Mouse (Mus musculus) natural killer cell, adult 2 months (primary cell): ENCODE data around the gene Axdnd1.
"Not testable (repeated sequence)": the region's sequence is repeated elsewhere in the genome, so short reads cannot be mapped to it uniquely, and the experiment has no call there.

ENCODE experiments used
- DNase-seq, 2 experiments: peaks; one replicate each; pipeline ENCODE4 v3.0.0; 2022; ENCODE audit warnings: low spot score in 2 of 2

Gene Axdnd1

DNA sequence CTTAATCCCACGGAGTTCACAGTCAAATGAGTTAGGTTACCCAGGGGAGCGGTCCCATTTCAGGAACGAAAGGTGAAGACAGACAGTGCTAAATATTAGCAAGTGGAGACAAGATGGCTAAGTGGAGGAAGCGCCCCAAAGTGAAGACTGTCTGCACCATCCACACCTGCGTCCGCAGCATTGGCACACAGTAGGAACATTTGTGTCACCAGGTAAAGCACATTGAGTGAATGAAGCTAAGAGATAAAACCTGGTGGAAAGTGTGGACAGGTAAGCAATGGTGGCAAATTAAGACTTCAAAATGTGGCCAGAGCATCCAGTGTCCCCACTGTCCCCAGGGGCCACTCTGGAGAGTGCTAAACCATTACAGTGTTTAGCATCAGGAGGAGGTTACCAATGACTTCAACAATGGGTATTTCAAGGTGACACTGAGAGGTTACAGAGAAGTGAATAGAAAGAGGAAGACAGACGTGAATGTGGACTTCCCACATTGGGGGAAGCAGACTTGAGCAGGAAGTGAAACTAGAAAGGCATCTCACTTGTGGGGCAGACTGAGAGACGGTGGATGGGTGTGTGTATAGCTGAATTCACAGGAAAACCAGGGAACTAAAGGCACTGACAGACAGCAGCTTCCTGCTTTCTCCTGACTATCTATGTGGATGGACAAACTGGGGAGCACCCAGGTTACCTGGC is 16.2 kb upstream of the Axdnd1 start:
- DNase-seq = peak in 1 of 2 experiments; percentile 51

DNA sequence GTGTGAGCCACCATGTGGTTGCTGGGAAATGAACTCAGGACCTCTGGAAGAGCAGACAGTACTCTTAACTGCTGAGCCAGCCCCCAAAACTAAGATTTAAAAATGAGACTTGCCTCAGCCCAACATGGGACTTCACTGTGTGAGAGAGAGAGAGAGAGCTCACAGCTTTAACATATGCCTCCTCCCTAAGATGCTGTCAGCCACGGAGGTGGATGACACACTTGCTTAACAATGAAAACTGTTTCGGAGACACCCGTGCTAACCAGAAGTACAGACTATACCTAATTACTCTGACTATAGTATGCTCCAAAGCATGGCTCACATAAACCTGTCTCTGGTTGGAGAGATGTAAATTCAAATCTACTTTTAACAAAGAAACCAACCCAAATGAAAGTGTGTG is 12.5 kb upstream of the Axdnd1 start:
- DNase-seq = no peak

DNA sequence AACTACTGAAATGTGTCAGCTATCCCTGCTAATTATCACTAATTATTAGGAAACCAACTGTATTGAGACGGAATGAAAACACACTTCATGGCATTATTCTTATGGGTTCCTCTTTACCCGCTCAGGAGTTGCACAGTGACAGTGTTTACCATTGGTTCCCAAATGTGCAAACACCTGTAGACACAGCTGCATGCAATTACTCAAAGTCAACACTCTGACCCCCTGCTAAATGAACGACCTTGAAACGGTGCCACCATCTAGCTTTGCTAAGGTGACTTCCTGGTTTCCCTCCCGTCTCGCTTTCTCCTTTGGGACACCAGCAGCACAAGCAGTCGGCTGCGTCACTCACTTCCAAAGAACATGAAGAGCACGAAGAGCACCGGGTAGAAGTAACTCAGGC is 11.5 kb upstream of the Axdnd1 start:
- no peak for DNase-seq

DNA sequence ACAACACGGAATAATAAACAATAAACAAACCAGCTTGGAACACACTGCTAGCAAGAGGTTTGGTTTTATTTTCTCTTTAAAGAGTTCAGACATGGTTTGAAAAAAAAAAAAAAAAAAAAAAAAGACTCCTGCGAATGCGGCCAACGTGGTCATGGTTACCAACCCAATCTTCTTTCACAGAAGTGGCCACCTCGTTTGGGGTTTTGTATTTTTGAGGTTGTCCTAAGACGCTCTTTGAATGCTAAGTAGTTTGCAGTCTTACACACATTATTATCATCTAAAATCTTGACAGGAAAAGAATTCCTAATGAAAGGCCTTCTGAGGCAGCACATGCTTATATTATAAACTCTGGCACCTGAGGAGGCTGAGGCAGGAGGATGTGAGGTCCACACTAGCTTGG is 7.5 kb upstream of the Axdnd1 start:
- no peak for DNase-seq

GRCm38 (mm10) chr1:156425746-156426145 is 4.8 kb upstream of the Axdnd1 start:
- DNase-seq = no peak

GRCm38 (mm10) chr1:156424054-156424453 is 3.1 kb upstream of the Axdnd1 start:
- DNase-seq = no peak

DNA sequence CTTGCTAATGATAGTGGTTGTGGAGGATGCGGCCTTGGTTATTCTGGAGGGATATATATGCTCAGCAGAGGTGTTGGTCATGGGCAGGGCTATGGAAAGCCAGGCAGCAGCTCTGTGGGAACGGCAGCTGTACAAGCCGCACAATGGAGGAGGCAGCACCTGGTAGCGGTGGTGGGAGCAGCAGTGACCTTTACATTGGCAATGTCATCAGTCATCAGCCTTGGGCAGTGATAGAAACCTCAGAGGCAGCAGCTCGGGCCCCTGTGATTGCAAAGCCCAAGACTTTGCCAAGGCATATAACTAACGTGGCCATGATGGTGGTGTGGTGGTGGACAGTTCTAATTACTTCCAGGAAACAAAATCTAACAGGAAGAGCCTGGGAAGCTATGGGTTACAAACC is 2.5 kb upstream of the Axdnd1 start:
- no peak for DNase-seq

GRCm38 (mm10) chr1:156422856-156423255 is 1.9 kb upstream of the Axdnd1 start:
- DNase-seq = no peak

- DNase-seq = peak; percentile 34 to 57
These were observed 2.8 kb downstream of the Axdnd1 start for GRCm38 (mm10) chr1:156418170-156418569.

- DNase-seq = no peak
These were observed 12.4 kb downstream of the Axdnd1 start for GRCm38 (mm10) chr1:156408521-156408920.

DNA sequence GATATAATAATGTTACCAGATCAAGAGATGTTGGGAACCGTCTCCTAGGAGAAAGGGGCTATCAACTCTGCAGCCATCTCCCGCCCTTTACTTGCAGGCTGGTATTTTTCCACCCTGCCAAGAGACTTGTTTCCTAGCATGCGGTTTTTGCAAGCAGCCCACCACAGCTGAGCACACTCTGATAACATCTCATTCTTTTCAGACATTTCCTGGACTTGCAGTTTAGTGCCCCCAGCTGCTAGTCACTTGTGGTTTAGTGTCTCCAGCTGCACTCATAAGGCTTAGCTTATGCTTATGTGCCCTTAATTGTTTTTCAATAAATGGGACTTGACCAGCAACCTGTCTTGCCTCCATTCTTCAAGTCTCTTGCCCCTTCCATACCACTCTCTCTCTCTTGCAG is 13.0 kb downstream of the Axdnd1 start:
- peak; percentile 7 to 20 for DNase-seq

DNA sequence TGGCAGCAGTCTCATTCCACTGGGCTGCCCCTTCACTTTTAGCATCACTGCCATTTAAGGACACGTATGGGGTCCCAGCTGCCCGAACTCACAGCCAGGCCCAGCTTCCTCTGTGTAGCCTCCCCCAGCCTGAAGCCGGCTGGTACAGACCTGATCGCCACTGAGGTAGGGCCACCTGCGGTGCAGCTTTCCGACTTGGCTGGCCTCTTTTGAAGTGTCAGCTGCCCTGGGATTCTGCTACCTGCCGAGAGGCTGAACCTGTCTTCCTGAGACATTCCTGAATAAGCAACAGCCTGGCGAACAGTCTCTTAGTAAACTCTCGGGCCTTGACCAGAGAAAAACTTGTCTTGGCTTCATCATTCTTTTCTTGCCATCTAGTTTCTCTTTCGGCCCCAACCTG is 17.7 kb downstream of the Axdnd1 start:
- DNase-seq = no peak

DNA sequence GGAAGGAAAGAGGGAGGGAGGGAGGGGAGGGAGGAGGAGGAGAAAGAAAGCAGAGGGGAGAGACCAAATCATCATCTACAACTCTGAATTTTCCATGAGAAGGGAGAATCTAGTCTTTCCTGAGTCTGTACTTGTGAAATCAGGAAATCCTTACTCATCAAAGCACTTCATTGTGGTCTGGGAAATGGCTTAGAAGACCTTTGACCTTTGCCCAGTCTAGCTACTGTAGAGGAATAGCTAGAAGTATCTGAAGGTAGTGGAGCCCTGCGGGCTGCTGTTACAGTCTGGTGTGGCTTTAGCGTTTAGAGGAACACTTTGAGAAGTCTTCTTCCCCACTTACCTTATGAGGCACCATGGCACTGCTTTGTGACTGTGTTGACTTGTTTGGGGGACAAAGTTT is 18.5 kb downstream of the Axdnd1 start:
- no peak for DNase-seq

DNA sequence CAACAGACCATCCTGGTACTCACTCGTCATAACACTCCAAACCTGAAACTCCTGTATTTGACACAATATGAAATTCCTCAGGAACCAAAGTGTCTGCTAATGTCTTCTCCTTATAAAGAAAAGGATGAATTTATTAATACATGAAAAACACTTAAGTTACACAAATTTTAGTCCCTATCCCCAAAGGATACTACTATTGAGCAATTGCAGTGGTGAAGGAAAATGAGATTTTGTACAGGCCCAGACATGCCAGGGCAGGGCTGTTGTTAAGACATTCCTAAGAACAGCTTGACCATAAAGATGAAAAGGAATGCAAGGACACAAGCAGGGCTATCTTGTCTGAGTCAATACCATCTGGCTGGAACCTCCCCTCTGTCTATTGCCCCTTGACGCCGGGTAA is 20.8 kb downstream of the Axdnd1 start:
- not testable (repeated sequence) for DNase-seq

DNA sequence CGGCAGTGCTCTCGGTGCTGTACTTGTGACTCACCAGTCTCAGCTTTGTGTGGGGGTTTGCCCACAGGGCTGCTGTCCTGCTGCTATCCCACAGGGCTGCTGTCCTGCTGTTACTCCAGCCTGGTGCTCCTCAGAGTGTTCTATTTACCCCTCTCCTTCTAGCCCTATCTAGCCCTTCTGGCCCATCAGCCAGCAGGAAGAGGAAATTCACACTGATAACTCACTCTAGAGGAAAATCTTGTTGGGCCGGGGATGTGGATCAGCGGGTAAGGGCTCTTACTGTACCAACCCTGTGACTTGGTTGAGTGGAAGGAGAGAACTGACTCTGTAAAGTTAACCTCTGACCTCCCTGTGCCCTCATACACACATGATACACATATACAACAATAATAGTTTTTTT is 27.8 kb downstream of the Axdnd1 start:
- DNase-seq = no peak

DNA sequence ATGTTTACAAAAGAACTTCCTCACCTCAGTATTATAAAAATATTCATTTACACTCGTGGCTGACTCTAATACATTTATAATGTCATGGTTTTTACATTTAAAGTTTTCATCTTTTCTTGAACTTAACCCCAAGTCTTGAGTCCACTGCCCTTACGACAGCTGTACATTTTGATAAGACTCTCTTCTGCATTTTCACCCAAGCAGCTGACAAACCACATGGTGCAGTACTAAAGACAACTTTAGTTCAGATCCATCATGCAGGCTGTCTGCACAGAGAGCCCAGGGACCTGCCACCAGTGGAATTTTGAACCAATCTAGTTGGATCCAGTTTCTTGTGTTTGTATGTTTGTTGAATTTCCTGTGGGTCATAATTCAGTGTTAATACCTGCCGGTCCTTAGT is 34.1 kb downstream of the Axdnd1 start:
- no peak for DNase-seq

- DNase-seq = no peak
These were observed 34.7 kb downstream of the Axdnd1 start for GRCm38 (mm10) chr1:156386232-156386631.

- DNase-seq = no peak
These were observed 39.7 kb downstream of the Axdnd1 start for GRCm38 (mm10) chr1:156381217-156381616.

- DNase-seq = no peak
These were observed 55.2 kb downstream of the Axdnd1 start, which contains the start of gene Gm2000 for GRCm38 (mm10) chr1:156365740-156366139. Gene Gm2000, plus strand, starts transcription at chr1:156366040.

- no peak for DNase-seq
These were observed 68.5 kb downstream of the Axdnd1 start for GRCm38 (mm10) chr1:156352466-156352865.

DNA sequence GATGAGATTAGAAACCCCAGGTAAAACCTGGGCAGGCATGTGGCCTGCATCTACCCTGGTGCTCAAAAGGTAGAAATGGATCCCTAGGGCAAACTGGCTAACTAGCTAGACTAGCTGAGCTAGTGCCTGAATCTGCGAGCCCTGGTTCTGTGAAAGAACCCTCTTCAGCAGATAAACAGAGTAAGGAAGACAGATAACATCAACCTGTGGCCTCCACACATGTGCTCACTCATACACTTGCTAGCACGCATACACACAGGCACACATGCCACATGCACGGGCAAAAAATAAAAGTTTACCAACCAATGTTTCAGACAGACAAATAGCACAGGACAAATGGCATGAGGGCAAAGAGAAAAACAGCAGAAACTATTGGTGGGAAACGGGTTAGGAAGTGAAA is 70.5 kb downstream of the Axdnd1 start:
- no peak for DNase-seq

GRCm38 (mm10) chr1:156349031-156349430 is 71.9 kb downstream of the Axdnd1 start:
- DNase-seq = no peak

GRCm38 (mm10) chr1:156345633-156346032 is 75.3 kb downstream of the Axdnd1 start:
- DNase-seq = no peak

DNA sequence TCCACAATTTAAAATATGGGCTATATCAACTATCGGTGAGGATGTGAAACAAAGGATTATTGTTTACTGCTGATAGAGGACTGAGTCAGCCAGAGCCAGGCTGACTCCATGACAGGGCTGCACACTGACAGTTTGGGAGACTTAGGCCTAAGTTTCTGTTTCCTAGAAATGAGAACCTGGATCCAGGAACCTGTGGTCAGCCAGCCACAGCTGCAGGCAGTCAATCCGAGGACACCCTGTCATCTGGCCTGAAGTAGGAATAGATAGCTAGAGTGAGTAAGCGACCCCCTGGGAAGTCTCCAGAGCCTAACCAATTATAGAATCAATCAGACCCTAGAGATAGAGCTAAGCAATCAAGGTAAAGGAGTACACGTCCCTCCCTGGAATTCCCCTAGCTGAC is 76.5 kb downstream of the Axdnd1 start:
- DNase-seq = no peak
